Mouse (Mus musculus) liver, adult 2 months (tissue): ENCODE measurements around the gene Car8. TPM values are rescaled to one million over a fixed set of nuclear protein-coding genes. Genes with fewer than 3 reads are reported as not detected.

ENCODE experiments used
- DNase-seq: peaks from one replicate; pipeline ENCODE4 v3.0.0-alpha.2; 2011; ENCODE audit warnings: low read depth, low spot score; ENCODE audit errors: extremely low read depth
- H3K27ac ChIP-seq: fragments of 200-500 bp; replicated peaks from 2 replicates; pipeline ENCODE4 v1.5.1; 2012; ENCODE audit warnings: low read depth, mild to moderate bottlenecking, control low read depth, inconsistent platforms, low read length; ENCODE audit not compliant: insufficient read depth
- H3K27me3 ChIP-seq: fragments of 200-500 bp; 2 replicates; pipeline ENCODE4 v1.6.1; 2012; ENCODE audit warnings: mild to moderate bottlenecking, moderate library complexity, low read length, inconsistent platforms; ENCODE audit not compliant: control insufficient read depth, insufficient read depth
- H3K36me3 ChIP-seq: fragments of 200-500 bp; 2 replicates; pipeline ENCODE4 v1.6.1; 2012; ENCODE audit warnings: low read length, inconsistent platforms; ENCODE audit not compliant: control insufficient read depth, insufficient read depth
- H3K4me1 ChIP-seq: fragments of 200-500 bp; 2 replicates; pipeline ENCODE4 v1.6.1; 2011; ENCODE audit warnings: low read length; ENCODE audit not compliant: control insufficient read depth, insufficient read depth
- H3K4me3 ChIP-seq: fragments of 200-500 bp; 2 replicates; pipeline ENCODE4 v1.5.1; 2011; ENCODE audit warnings: low read depth, mild to moderate bottlenecking, control low read depth, low read length, moderate library complexity; ENCODE audit not compliant: insufficient read depth
- H3K79me2 ChIP-seq: fragments of 200-500 bp; 2 replicates; pipeline ENCODE4 v1.6.1; 2012; ENCODE audit warnings: inconsistent platforms, mild to moderate bottlenecking, low read length, moderate library complexity; ENCODE audit not compliant: control insufficient read depth, insufficient read depth
- H3K9ac ChIP-seq: fragments of 200-500 bp; 2 replicates; pipeline ENCODE4 v1.6.1; 2012; ENCODE audit warnings: low read depth, mild to moderate bottlenecking, control low read depth, inconsistent platforms, low read length
- CTCF ChIP-seq: fragments of 200-500 bp; IDR thresholded peaks from 2 replicates; pipeline ENCODE4 v1.5.1; 2011; ENCODE audit warnings: low read depth, low read length, control low read depth
- POLR2A ChIP-seq: fragments of 200-500 bp; IDR thresholded peaks from 2 replicates; pipeline ENCODE4 v1.6.1; 2011; ENCODE audit warnings: low read length, control low read depth; ENCODE audit not compliant: insufficient read depth; ENCODE audit errors: extremely low read depth
- WGBS: fragments of 180-500 bp; shearing (Covaris S2); methylation state at CpG from one replicate; pipeline ENCODE4 v1.1.7; 2018; 5-methylcytosine and 5-hydroxymethylcytosine counted together
- polyA plus RNA-seq: library from polyadenylated mRNA; depleted of rRNA; stranded (reverse); fragments of >200 nt; gene quantifications from 2 replicates; pipeline ENCODE4 v1.2.3, GENCODE M21; 2012
- total RNA-seq: library from RNA; depleted of rRNA; stranded (reverse); fragments of >200 nt; gene quantifications from 2 replicates; pipeline ENCODE4 v1.2.3, GENCODE M21; 2014

Gene Car8
- total and polyA plus RNA-seq, 2 experiments: 12.1 to 78.2 TPM

GRCm38 (mm10) chr4:8207924-8208323, 30.9 kb downstream of the Car8 start:
- peaks cover 8% of the 10 kb centered on the region for H3K4me1 ChIP-seq
- no peak overlapping the region for H3K4me3 ChIP-seq
- no peaks in the 10 kb centered on the region for H3K27me3 ChIP-seq
- no peak for TF ChIP-seq POLR2A
- no peak for TF ChIP-seq CTCF
- H3K36me3 ChIP-seq: peaks cover 11% of the 10 kb centered on the region; the same call in 1 of the 2 replicates
- H3K9ac ChIP-seq: no peak overlapping the region
- H3K27ac ChIP-seq: no peak overlapping the region
- DNase-seq: no peak
- no peaks in the 10 kb centered on the region; the same call in 1 of the 2 replicates for H3K79me2 ChIP-seq
- 90% methylated on average over 1 of the region's 1 CpGs for whole genome bisulfite sequencing

DNA sequence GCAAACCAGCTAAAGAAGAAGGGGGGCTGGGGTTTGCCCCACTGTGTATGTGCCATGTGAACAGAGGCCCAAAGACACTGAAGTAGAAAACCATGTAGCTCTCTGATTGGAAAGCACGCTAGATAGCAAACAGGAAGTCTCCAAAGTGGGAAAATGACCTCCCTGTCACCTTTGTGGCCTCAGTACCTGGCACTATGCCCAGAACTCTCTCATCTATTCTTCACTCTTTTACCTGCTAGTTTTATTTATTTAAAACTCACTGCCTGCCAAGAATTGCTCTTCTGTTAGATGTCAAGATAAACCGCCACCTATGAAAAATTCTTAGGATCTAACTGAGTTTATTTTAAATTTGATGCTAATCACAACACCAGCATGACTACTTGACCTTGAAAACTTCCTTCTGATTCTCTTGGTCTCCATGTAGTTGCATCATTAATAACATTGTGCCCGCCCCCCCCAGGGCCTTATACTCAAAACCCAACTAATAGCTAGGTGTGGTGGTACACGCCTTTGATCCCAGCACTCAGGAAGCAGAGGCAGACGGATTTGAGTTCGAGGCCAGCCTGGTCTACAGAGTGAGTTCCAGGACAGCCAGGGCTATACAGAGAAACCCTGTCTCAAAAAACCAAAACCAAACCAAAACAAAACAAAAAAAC, 31.8 kb downstream of the Car8 start:
- no peaks in the 10 kb centered on the region; the same call in 1 of the 2 replicates for H3K79me2 ChIP-seq
- 34% methylated on average over 6 of the region's 6 CpGs for WGBS
- peak; percentile 93 for DNase-seq

DNA sequence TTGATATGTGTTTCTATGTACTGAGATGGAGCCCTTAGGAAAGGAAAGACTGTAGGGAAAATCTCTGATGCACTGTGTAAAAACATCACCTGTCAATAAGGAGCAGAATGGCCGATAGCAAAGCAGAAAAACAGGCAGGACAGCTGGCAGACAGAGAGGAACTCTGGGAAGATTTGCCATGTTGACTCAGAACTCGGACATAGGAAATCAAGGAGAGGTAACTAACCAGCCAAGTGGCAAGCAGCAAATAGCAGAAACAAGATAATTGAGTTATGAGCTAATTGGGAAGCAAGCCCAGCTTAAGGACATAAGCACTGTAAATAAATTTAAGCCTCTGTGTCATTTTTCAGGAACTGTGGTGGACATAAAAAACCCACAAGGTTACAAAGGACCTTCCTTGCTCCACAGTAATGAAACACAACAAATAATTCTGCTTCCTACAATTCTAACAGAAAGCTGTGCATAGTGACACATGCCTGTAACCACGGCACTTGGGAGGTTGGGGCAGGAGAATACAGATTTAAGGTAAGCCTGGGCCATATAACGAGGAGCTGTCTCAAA, 33.7 kb downstream of the Car8 start:
- Histone ChIP-seq H3K27ac (no peak overlapping the region), H3K4me3 (no peak overlapping the region), H3K36me3 (peaks cover 3% of the 10 kb centered on the region; the same call in 1 of the 2 replicates), H3K27me3 (no peaks in the 10 kb centered on the region), H3K9ac (no peak overlapping the region), H3K79me2 (no peaks in the 10 kb centered on the region; the same call in 1 of the 2 replicates), H3K4me1 (peaks cover 9% of the 10 kb centered on the region)
- DNase-seq: no peak
- 64% methylated on average over 4 of the region's 4 CpGs for WGBS
- TF ChIP-seq POLR2A (no peak), CTCF (no peak)

More for the DNA sequence above, 31.8 kb downstream of the Car8 start:
- H3K27me3 ChIP-seq: no peaks in the 10 kb centered on the region
- no peak overlapping the region for H3K4me3 ChIP-seq
- peaks cover 9% of the 10 kb centered on the region; the same call in 1 of the 2 replicates for H3K36me3 ChIP-seq
- no peak overlapping the region for H3K9ac ChIP-seq
- no peak for TF ChIP-seq CTCF
- no peak for TF ChIP-seq POLR2A
- H3K4me1 ChIP-seq: peaks cover 8% of the 10 kb centered on the region
- H3K27ac ChIP-seq: no peak overlapping the region; the same call in 1 of the 2 replicates

GRCm38 (mm10) chr4:8203367-8203766, 35.5 kb downstream of the Car8 start:
- no peaks in the 10 kb centered on the region for H3K27me3 ChIP-seq
- peaks cover 5% of the 10 kb centered on the region; the same call in 1 of the 2 replicates for H3K36me3 ChIP-seq
- WGBS: 29% methylated on average over 1 of the region's 1 CpGs
- no peak for TF ChIP-seq CTCF
- no peak for TF ChIP-seq POLR2A
- DNase-seq: no peak
- peaks cover 3% of the 10 kb centered on the region; the same call in 1 of the 2 replicates for H3K79me2 ChIP-seq
- H3K4me3 ChIP-seq: no peak overlapping the region
- H3K4me1 ChIP-seq: peaks cover 9% of the 10 kb centered on the region
- no peak overlapping the region for H3K27ac ChIP-seq
- no peak overlapping the region for H3K9ac ChIP-seq

DNA sequence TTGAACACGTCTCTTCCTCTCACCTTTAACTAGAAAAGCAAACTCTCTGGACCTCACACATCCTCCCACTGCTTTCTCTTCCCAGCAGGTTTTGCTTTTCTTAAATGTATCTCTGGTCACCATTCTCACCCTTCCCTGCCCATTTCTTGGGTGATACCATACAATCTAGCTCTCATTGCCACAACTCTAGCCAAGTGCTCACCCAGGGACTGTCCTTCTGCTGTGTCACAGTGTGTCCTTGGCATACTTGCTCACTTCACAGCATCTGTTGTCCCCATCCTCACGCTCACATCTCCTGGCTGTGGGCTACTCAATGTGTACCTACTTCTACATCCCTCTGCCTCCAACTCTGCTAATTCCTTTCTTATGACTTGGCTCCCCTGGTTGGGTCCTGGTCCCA, 37.2 kb downstream of the Car8 start:
- H3K27ac ChIP-seq: no peak overlapping the region
- H3K4me1 ChIP-seq: peaks cover 4% of the 10 kb centered on the region
- peaks cover 5% of the 10 kb centered on the region; the same call in 1 of the 2 replicates for H3K36me3 ChIP-seq
- WGBS: 97% methylated on average over 2 of the region's 2 CpGs
- no peak overlapping the region for H3K4me3 ChIP-seq
- no peak overlapping the region for H3K9ac ChIP-seq
- TF ChIP-seq CTCF (no peak), POLR2A (no peak)
- no peaks in the 10 kb centered on the region for H3K27me3 ChIP-seq
- no peak for DNase-seq
- peaks cover 7% of the 10 kb centered on the region; the same call in 1 of the 2 replicates for H3K79me2 ChIP-seq
